Mouse (Mus musculus): ENCODE data around the gene Nfe2. TPM values are rescaled to one million over a fixed set of nuclear protein-coding genes. Genes with fewer than 3 reads are reported as not detected.
A peak's percentile ranks its signal among the peaks of the same experiment; 100 is the strongest.

The Nfe2 gene
- 0.30 and 0.39 TPM in 2 replicates for polyA plus RNA-seq (2015; fragmentation: Nextera tagmentation; extraction: Ambion mirVana)

GRCm38 (mm10) chr15:103257790-103258728 is at the start of gene Nfe2:
Nfe2 (minus strand) TSS chr15:103258403.
- H3K27me3 ChIP-seq (replicated peaks; ENCODE audit: control insufficient read depth, insufficient read depth, low read length): peaks cover 4% of the 10 kb centered on the region; the same call in 1 of the 2 replicates
- no peak within 1 kb of the TSS for H3K9ac ChIP-seq (replicated peaks; ENCODE audit: low read depth, low read length)
- no peaks in the 10 kb centered on the region for H3K9me3 ChIP-seq (ENCODE audit: control insufficient read depth, low read length)
- peaks cover 6% of the 10 kb centered on the region; the same call in 1 of the 2 replicates for H3K4me1 ChIP-seq (replicated peaks; ENCODE audit: control insufficient read depth, insufficient read depth, low read length)
- ATAC-seq: no peak
- WGBS: 15% methylated on average over 15 of the region's 15 CpGs
- H3K4me3 ChIP-seq (replicated peaks; ENCODE audit: low read length): no peak within 1 kb of the TSS
- H3K4me2 ChIP-seq (ENCODE audit: low read length): no peak within 1 kb of the TSS
- no peaks in the 10 kb centered on the region for H3K36me3 ChIP-seq (ENCODE audit: control insufficient read depth, insufficient read depth)
- no peak within 1 kb of the TSS for H3K27ac ChIP-seq (ENCODE audit: low read length)

GRCm38 (mm10) chr15:103307125-103307524 is 48.9 kb upstream of the Nfe2 start:
- H3K4me2 ChIP-seq (ENCODE audit: low read length): 0 out of 2 replicates have a peak overlapping the region, but pooled peaks have one; percentile 20
- H3K9ac ChIP-seq (replicated peaks; ENCODE audit: low read depth, low read length): 0 out of 2 replicates have a peak overlapping the region, but pooled peaks have one; percentile 23
- H3K27me3 ChIP-seq (replicated peaks; ENCODE audit: control insufficient read depth, insufficient read depth, low read length): 0 out of 2 replicates have a peak, but pooled peaks cover 3% of the 10 kb centered on the region
- no peaks in the 10 kb centered on the region for H3K9me3 ChIP-seq (ENCODE audit: control insufficient read depth, low read length)
- no peaks in the 10 kb centered on the region for H3K36me3 ChIP-seq (ENCODE audit: control insufficient read depth, insufficient read depth)
- peaks cover 34% of the 10 kb centered on the region for H3K4me1 ChIP-seq (replicated peaks; ENCODE audit: control insufficient read depth, insufficient read depth, low read length)
- WGBS: 0% methylated on average over 7 of the region's 7 CpGs
- no peak for ATAC-seq
- H3K27ac ChIP-seq (ENCODE audit: low read length): peak overlapping the region; percentile 72
- H3K4me3 ChIP-seq (replicated peaks; ENCODE audit: low read length): no peak overlapping the region

DNA sequence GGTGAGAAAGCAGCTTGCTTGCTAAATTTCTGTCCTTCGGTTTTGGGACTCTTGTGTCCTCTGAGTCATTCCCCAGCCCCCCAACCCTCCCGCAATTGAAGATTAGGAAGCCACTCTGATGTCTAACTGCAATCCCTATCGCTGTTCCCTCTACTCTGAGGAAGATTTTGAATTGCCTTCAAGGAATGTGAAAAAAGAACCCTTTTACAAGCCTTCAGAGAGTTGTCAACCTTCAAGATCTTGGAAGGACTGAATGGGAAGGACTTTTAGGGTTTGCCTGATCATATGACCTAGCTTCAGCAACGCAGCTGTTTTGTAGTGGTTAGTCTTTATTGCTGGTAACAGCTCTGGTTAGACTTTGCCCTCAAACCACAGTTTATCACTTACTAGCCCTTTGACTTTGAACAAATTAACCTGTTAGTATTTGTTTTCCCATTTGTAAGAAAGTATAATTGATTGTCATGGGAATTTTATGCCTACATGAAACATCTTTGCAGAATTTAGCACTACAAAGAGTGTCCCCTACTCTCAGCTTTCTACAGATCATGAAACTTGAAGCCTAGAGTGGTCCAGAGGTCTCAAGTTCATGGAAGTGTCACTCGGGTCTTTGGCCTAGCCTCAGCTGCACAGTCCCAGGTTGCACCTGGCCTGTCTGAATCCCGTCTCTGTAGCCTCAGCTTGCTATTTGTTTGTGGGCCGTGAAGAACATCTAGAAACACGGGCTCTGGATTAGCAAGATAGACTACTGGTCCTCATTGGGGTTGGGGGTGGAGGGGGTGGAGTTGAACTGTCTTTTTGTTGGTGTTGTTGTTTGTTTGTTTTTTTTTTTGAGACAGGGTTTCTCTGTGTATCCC is 47.8 kb upstream of the Nfe2 start:
- 0 out of 2 replicates have a peak, but pooled peaks cover 3% of the 10 kb centered on the region for H3K27me3 ChIP-seq (replicated peaks; ENCODE audit: control insufficient read depth, insufficient read depth, low read length)
- H3K9ac ChIP-seq (replicated peaks; ENCODE audit: low read depth, low read length): peak overlapping the region; percentile 73
- H3K36me3 ChIP-seq (ENCODE audit: control insufficient read depth, insufficient read depth): no peaks in the 10 kb centered on the region
- no peaks in the 10 kb centered on the region for H3K9me3 ChIP-seq (ENCODE audit: control insufficient read depth, low read length)
- peak overlapping the region; percentile 98 for H3K27ac ChIP-seq (ENCODE audit: low read length)
- peak overlapping the region; percentile 41 for H3K4me3 ChIP-seq (replicated peaks; ENCODE audit: low read length)
- ATAC-seq: no peak
- peak overlapping the region; percentile 62 for H3K4me2 ChIP-seq (ENCODE audit: low read length)
- H3K4me1 ChIP-seq (replicated peaks; ENCODE audit: control insufficient read depth, insufficient read depth, low read length): peaks cover 44% of the 10 kb centered on the region
- WGBS: 38% methylated on average over 8 of the region's 8 CpGs

GRCm38 (mm10) chr15:103305070-103305678 is 47.0 kb upstream of the Nfe2 start:
- H3K9ac ChIP-seq (replicated peaks; ENCODE audit: low read depth, low read length): peak overlapping the region; percentile 73
- ATAC-seq: peak; percentile 95
- WGBS: under 1% methylated on average over 71 of the region's 71 CpGs
- H3K4me1 ChIP-seq (replicated peaks; ENCODE audit: control insufficient read depth, insufficient read depth, low read length): peaks cover 53% of the 10 kb centered on the region
- H3K4me2 ChIP-seq (ENCODE audit: low read length): peak overlapping the region; percentile 69
- peak overlapping the region; percentile 98 for H3K27ac ChIP-seq (ENCODE audit: low read length)
- H3K9me3 ChIP-seq (ENCODE audit: control insufficient read depth, low read length): no peaks in the 10 kb centered on the region
- H3K36me3 ChIP-seq (ENCODE audit: control insufficient read depth, insufficient read depth): no peaks in the 10 kb centered on the region
- H3K27me3 ChIP-seq (replicated peaks; ENCODE audit: control insufficient read depth, insufficient read depth, low read length): 0 out of 2 replicates have a peak, but pooled peaks cover 3% of the 10 kb centered on the region
- peak overlapping the region; percentile 50 for H3K4me3 ChIP-seq (replicated peaks; ENCODE audit: low read length)

DNA sequence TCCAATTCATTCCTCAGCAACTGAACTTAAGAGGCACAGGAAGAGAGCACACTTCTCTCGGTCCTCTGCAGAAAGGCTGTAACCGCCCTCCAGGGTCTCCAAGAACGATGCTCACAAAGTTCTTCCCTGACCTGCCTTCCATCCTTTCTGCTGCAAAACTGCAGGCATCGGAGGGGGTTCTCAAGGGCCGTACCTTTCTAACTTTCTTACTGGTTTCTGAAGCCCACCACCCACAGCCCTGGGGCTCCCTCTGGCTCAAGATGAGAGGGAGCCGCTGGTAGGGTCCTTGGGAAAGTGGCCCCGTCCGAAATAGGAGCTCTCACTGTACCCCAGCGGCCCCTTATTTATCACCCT is 46.4 kb upstream of the Nfe2 start:
- Histone ChIP-seq H3K9me3 (ENCODE audit: control insufficient read depth, low read length) (no peaks in the 10 kb centered on the region), H3K27me3 (replicated peaks; ENCODE audit: control insufficient read depth, insufficient read depth, low read length) (0 out of 2 replicates have a peak, but pooled peaks cover 3% of the 10 kb centered on the region), H3K27ac (ENCODE audit: low read length) (peak overlapping the region; percentile 94), H3K4me1 (replicated peaks; ENCODE audit: control insufficient read depth, insufficient read depth, low read length) (peaks cover 59% of the 10 kb centered on the region), H3K9ac (replicated peaks; ENCODE audit: low read depth, low read length) (peak overlapping the region; percentile 72), H3K36me3 (ENCODE audit: control insufficient read depth, insufficient read depth) (no peaks in the 10 kb centered on the region), H3K4me3 (replicated peaks; ENCODE audit: low read length) (peak overlapping the region; percentile 50), H3K4me2 (ENCODE audit: low read length) (peak overlapping the region; percentile 69)
- ATAC-seq: no peak
- whole genome bisulfite sequencing: under 1% methylated on average over 9 of the region's 9 CpGs

GRCm38 (mm10) chr15:103303916-103304615 is 45.9 kb upstream of the Nfe2 start:
- peak overlapping the region; percentile 50 for H3K4me3 ChIP-seq (replicated peaks; ENCODE audit: low read length)
- H3K36me3 ChIP-seq (ENCODE audit: control insufficient read depth, insufficient read depth): no peaks in the 10 kb centered on the region
- H3K4me1 ChIP-seq (replicated peaks; ENCODE audit: control insufficient read depth, insufficient read depth, low read length): peaks cover 64% of the 10 kb centered on the region
- 0 out of 2 replicates have a peak, but pooled peaks cover 3% of the 10 kb centered on the region for H3K27me3 ChIP-seq (replicated peaks; ENCODE audit: control insufficient read depth, insufficient read depth, low read length)
- 20% methylated on average over 8 of the region's 8 CpGs for WGBS
- peak overlapping the region; percentile 72 for H3K9ac ChIP-seq (replicated peaks; ENCODE audit: low read depth, low read length)
- no peaks in the 10 kb centered on the region for H3K9me3 ChIP-seq (ENCODE audit: control insufficient read depth, low read length)
- no peak for ATAC-seq
- peak overlapping the region; percentile 94 for H3K27ac ChIP-seq (ENCODE audit: low read length)
- peak overlapping the region; percentile 69 for H3K4me2 ChIP-seq (ENCODE audit: low read length)

DNA sequence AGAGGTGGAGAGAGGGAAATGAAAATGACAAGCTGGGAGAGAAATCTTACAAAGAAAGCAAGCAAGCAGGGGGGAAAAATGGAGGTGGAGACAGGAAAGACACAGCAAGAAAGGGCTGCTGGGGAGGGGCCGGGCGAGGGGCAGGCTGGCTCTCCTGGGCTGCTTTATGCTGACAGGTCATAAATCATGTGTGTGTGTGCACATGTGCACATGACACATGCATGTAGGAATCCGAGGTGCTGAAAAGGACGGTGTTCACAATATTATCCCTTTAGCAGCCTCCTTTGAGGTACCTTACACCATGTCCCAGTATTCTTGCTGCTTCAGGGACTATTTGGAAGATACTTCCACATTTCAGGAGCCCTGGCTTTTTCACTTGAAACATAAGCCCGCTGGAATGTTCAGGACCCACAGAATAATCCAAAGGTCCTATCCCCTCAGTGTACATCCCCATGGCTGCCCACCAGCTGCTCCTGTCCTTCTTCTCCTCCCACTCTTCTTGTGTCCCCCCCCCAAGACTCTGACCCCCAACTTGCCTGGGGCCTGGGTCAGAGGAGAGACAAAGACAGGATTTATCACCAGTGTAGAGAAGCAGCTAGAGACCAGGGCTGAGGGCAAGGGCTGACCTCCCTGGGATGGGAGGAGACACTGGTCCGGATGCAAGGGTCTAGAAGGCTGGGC is 44.3 kb upstream of the Nfe2 start:
- Histone ChIP-seq H3K4me2 (ENCODE audit: low read length) (no peak overlapping the region), H3K4me3 (replicated peaks; ENCODE audit: low read length) (no peak overlapping the region), H3K27ac (ENCODE audit: low read length) (peak overlapping the region; percentile 63; the same call in 1 of the 2 replicates), H3K4me1 (replicated peaks; ENCODE audit: control insufficient read depth, insufficient read depth, low read length) (peaks cover 74% of the 10 kb centered on the region), H3K27me3 (replicated peaks; ENCODE audit: control insufficient read depth, insufficient read depth, low read length) (no peaks in the 10 kb centered on the region), H3K9me3 (ENCODE audit: control insufficient read depth, low read length) (no peaks in the 10 kb centered on the region), H3K36me3 (ENCODE audit: control insufficient read depth, insufficient read depth) (no peaks in the 10 kb centered on the region), H3K9ac (replicated peaks; ENCODE audit: low read depth, low read length) (0 out of 2 replicates have a peak overlapping the region, but pooled peaks have one; percentile 7)
- no peak for ATAC-seq
- 55% methylated on average over 6 of the region's 6 CpGs for WGBS
